Mouse (Mus musculus) MEL (cell line): ENCODE measurements at regions not wholly inside any gene's neighbourhood (a gene's known extent, or its start where the extent isn't known, plus 50 kb on each side); places are given as distances from the start of the nearest gene placed in this dataset.

Experiments used
- DNase-seq: peaks from one replicate; pipeline ENCODE4 v3.0.0; 2011; ENCODE audit warnings: low read depth, low spot score
- H3K27ac ChIP-seq: 2 replicates; pipeline ENCODE4 v1.5.1; 2012; ENCODE audit warnings: low read depth, mild to moderate bottlenecking, control low read depth, low read length, moderate library complexity; ENCODE audit not compliant: control insufficient read depth
- H3K27me3 ChIP-seq, 2 experiments: fragments of 150-350 bp in 1 of 2; sonication (generic) in 1 of 2; 2 replicates each; pipeline ENCODE4 v1.6.1; 2012; ENCODE audit warnings: low read length in 2 of 2, mild to moderate bottlenecking in 2 of 2, improper control_type of control experiment in 1 of 2, moderate library complexity in 1 of 2; ENCODE audit not compliant: insufficient read depth in 2 of 2, control insufficient read depth in 1 of 2
- H3K36me3 ChIP-seq, 2 experiments: 2 replicates each; pipeline ENCODE4 v1.6.1; 2012 to 2014; ENCODE audit warnings: low read length in 2 of 2, improper control_type of control experiment in 1 of 2, inconsistent platforms in 1 of 2, mild to moderate bottlenecking in 1 of 2; ENCODE audit not compliant: insufficient read depth in 2 of 2, control insufficient read depth in 1 of 2
- H3K4me1 ChIP-seq, 2 experiments: fragments of 150-350 bp in 1 of 2; sonication (generic) in 1 of 2; 2 replicates each; pipeline ENCODE4 v1.6.1; 2012; ENCODE audit warnings: low read length in 2 of 2, improper control_type of control experiment in 1 of 2, mild to moderate bottlenecking in 1 of 2; ENCODE audit not compliant: insufficient read depth in 2 of 2, control insufficient read depth in 1 of 2
- H3K4me3 ChIP-seq, 2 experiments: fragments of 150-350 bp in 1 of 2; sonication (generic) in 1 of 2; 2 replicates each; pipeline ENCODE4 v1.5.1; 2012; ENCODE audit warnings: low read depth in 2 of 2, low read length in 2 of 2, mild to moderate bottlenecking in 2 of 2, moderate library complexity in 2 of 2, control low read depth in 1 of 2, improper control_type of control experiment in 1 of 2; ENCODE audit not compliant: control insufficient read depth in 1 of 2, insufficient read depth in 1 of 2
- H3K79me2 ChIP-seq: 2 replicates; pipeline ENCODE4 v1.6.1; 2012; ENCODE audit warnings: mild to moderate bottlenecking, low read length, moderate library complexity; ENCODE audit not compliant: control insufficient read depth, poor library complexity, insufficient read depth
- H3K9ac ChIP-seq: 2 replicates; pipeline ENCODE4 v1.6.1; 2012; ENCODE audit warnings: low read depth, mild to moderate bottlenecking, control low read depth, low read length, moderate library complexity; ENCODE audit not compliant: control insufficient read depth, poor library complexity, severe bottlenecking
- H3K9me3 ChIP-seq: fragments of 150-350 bp; sonication (generic); replicated peaks from 2 replicates; pipeline ENCODE4 v1.6.1; 2012; ENCODE audit warnings: mild to moderate bottlenecking, low read length, improper control_type of control experiment, moderate library complexity; ENCODE audit not compliant: insufficient read depth
- CHD2 ChIP-seq: IDR thresholded peaks from 2 replicates; pipeline ENCODE4 v1.6.1; 2011; ENCODE audit warnings: low read length, improper control_type of control experiment
- CTCF ChIP-seq, 3 experiments: IDR thresholded peaks in 2 of 3; conservative IDR thresholded peaks in 1 of 3; 2 replicates each; pipeline ENCODE4 v1.5.1; 2011 to 2012; ENCODE audit warnings: low read length in 3 of 3, low read depth in 2 of 3, mild to moderate bottlenecking in 2 of 3, improper control_type of control experiment in 1 of 3, inconsistent platforms in 1 of 3, mixed read lengths in 1 of 3, moderate library complexity in 1 of 3; ENCODE audit not compliant: control insufficient read depth in 1 of 3, insufficient read depth in 1 of 3, poor library complexity in 1 of 3, severe bottlenecking in 1 of 3
- E2F4 ChIP-seq: IDR thresholded peaks from 2 replicates; pipeline ENCODE4 v1.6.1; 2011; ENCODE audit warnings: low read depth, low read length, improper control_type of control experiment, borderline replicate concordance
- EP300 ChIP-seq, 2 experiments: IDR thresholded peaks; 2 replicates each; pipeline ENCODE4 v1.6.1; 2011; ENCODE audit warnings: improper control_type of control experiment in 2 of 2, low read length in 2 of 2, low read depth in 1 of 2, mild to moderate bottlenecking in 1 of 2
- HCFC1 ChIP-seq: IDR thresholded peaks from 2 replicates; pipeline ENCODE4 v1.6.1; 2012; ENCODE audit warnings: low read depth, mild to moderate bottlenecking, inconsistent platforms, low read length, improper control_type of control experiment, moderate library complexity
- JUND ChIP-seq: IDR thresholded peaks from 2 replicates; pipeline ENCODE4 v1.6.1; 2011; ENCODE audit warnings: low read depth, mild to moderate bottlenecking, improper control_type of control experiment, low read length
- MAZ ChIP-seq: IDR thresholded peaks from 2 replicates; pipeline ENCODE4 v1.6.1; 2012; ENCODE audit warnings: low read depth, mild to moderate bottlenecking, inconsistent platforms, low read length, improper control_type of control experiment
- MEF2A ChIP-seq: IDR thresholded peaks from 2 replicates; pipeline ENCODE4 v1.6.1; 2014; ENCODE audit warnings: low read depth, mild to moderate bottlenecking, inconsistent platforms, low read length, improper control_type of control experiment; ENCODE audit not compliant: poor library complexity, insufficient replicate concordance, severe bottlenecking; ENCODE audit errors: extremely low read depth
- MXI1 ChIP-seq: IDR thresholded peaks from 2 replicates; pipeline ENCODE4 v1.6.1; 2011; ENCODE audit warnings: mild to moderate bottlenecking, low read depth, low read length, improper control_type of control experiment
- MYB ChIP-seq: IDR thresholded peaks from 2 replicates; pipeline ENCODE4 v1.6.1; 2011; ENCODE audit warnings: mild to moderate bottlenecking, low read depth, low read length, improper control_type of control experiment
- MYC ChIP-seq: IDR thresholded peaks from 2 replicates; pipeline ENCODE4 v1.6.1; 2011; ENCODE audit warnings: low read depth, mild to moderate bottlenecking, low read length, improper control_type of control experiment, moderate library complexity
- NELFE ChIP-seq: IDR thresholded peaks from 2 replicates; pipeline ENCODE4 v1.6.1; 2011; ENCODE audit warnings: low read depth, low read length, improper control_type of control experiment
- NRF1 ChIP-seq: IDR thresholded peaks from 2 replicates; pipeline ENCODE4 v1.6.1; 2014; ENCODE audit warnings: low read depth, mild to moderate bottlenecking, inconsistent platforms, low read length, improper control_type of control experiment, moderate library complexity; ENCODE audit not compliant: poor library complexity, insufficient read depth, severe bottlenecking
- POLR2AphosphoS2 ChIP-seq: IDR thresholded peaks from 2 replicates; pipeline ENCODE4 v1.6.1; 2011; ENCODE audit warnings: low read length, improper control_type of control experiment
- POLR2AphosphoS5 ChIP-seq: IDR thresholded peaks from 2 replicates; pipeline ENCODE4 v1.6.1; 2012; ENCODE audit warnings: low read depth, borderline replicate concordance, mild to moderate bottlenecking, inconsistent platforms, low read length, moderate library complexity, mixed read lengths
- RCOR1 ChIP-seq: IDR thresholded peaks from 2 replicates; pipeline ENCODE4 v1.6.1; 2012; ENCODE audit warnings: low read depth, mild to moderate bottlenecking, inconsistent platforms, low read length, improper control_type of control experiment
- SIN3A ChIP-seq: IDR thresholded peaks from 2 replicates; pipeline ENCODE4 v1.6.1; 2012; ENCODE audit warnings: low read length, improper control_type of control experiment, inconsistent platforms
- SMC3 ChIP-seq: IDR thresholded peaks from 2 replicates; pipeline ENCODE4 v1.6.1; 2011; ENCODE audit warnings: low read depth, low read length, improper control_type of control experiment
- TBP ChIP-seq: IDR thresholded peaks from 2 replicates; pipeline ENCODE4 v1.8.0; 2011; ENCODE audit warnings: low read depth, low read length, improper control_type of control experiment
- UBTF ChIP-seq: IDR thresholded peaks from 2 replicates; pipeline ENCODE4 v1.6.1; 2012; ENCODE audit warnings: low read depth, mild to moderate bottlenecking, inconsistent platforms, low read length, improper control_type of control experiment, moderate library complexity, borderline replicate concordance; ENCODE audit not compliant: insufficient read depth
- USF1 ChIP-seq: IDR thresholded peaks from 2 replicates; pipeline ENCODE4 v1.6.1; 2014; ENCODE audit warnings: low read depth, mild to moderate bottlenecking, inconsistent platforms, low read length, improper control_type of control experiment, moderate library complexity
- USF2 ChIP-seq, 2 experiments: IDR thresholded peaks; 2 replicates each; pipeline ENCODE4 v1.6.1; 2011 to 2012; ENCODE audit warnings: improper control_type of control experiment in 2 of 2, low read length in 2 of 2, borderline replicate concordance in 1 of 2, inconsistent platforms in 1 of 2, low read depth in 1 of 2, mild to moderate bottlenecking in 1 of 2; ENCODE audit not compliant: insufficient read depth in 1 of 2
- ZC3H11A ChIP-seq: IDR thresholded peaks from 2 replicates; pipeline ENCODE4 v1.6.1; 2012; ENCODE audit warnings: low read depth, mild to moderate bottlenecking, inconsistent platforms, low read length, improper control_type of control experiment
- ZKSCAN1 ChIP-seq: IDR thresholded peaks from 2 replicates; pipeline ENCODE4 v1.6.1; 2012; ENCODE audit warnings: low read depth, mild to moderate bottlenecking, inconsistent platforms, low read length, improper control_type of control experiment, moderate library complexity

GRCm38 (mm10) chr5:74829003-74829402, 126.3 kb upstream of the Lnx1 start:
- Histone ChIP-seq H3K36me3 (no peaks in the 10 kb centered on the region), H3K9ac (no peak overlapping the region), H3K27ac (no peak overlapping the region), H3K4me3 (no peak overlapping the region), H3K9me3 (no peaks in the 10 kb centered on the region), H3K79me2 (no peaks in the 10 kb centered on the region), H3K4me1 (no peaks in the 10 kb centered on the region), H3K27me3 (peaks cover 0 to 3% of the 10 kb centered on the region in 2 experiments; a peak in 1 of 4 replicates)
- no peak for DNase-seq
- TF ChIP-seq E2F4, result no peak
- TF ChIP-seq CHD2, result no peak
- no peak for TF ChIP-seq USF2 (IDR thresholded peaks at IDR 0.05; ENCODE audit: borderline replicate concordance in 1 of 2, insufficient read depth in 1 of 2, low read depth in 1 of 2, low read length in 2 of 2)
- TF ChIP-seq SIN3A, result no peak
- TF ChIP-seq TBP, result no peak
- TF ChIP-seq ZC3H11A, result no peak

GRCm38 (mm10) chr5:74827944-74828343, 125.2 kb upstream of the Lnx1 start:
- Histone ChIP-seq H3K4me1 (no peaks in the 10 kb centered on the region), H3K9me3 (no peaks in the 10 kb centered on the region), H3K9ac (no peak overlapping the region), H3K27me3 (peaks cover 0 to 3% of the 10 kb centered on the region in 2 experiments; a peak in 2 of 4 replicates), H3K27ac (no peak overlapping the region), H3K79me2 (no peaks in the 10 kb centered on the region), H3K4me3 (no peak overlapping the region), H3K36me3 (no peaks in the 10 kb centered on the region)
- DNase-seq, result no peak
- TF ChIP-seq MXI1 (no peak), CTCF (IDR thresholded peaks at IDR 0.05 in 2 of 3, conservative IDR thresholded peaks at IDR 0.05 in 1 of 3; ENCODE audit: control insufficient read depth in 1 of 3, insufficient read depth in 1 of 3, low read depth in 2 of 3, low read length in 3 of 3, poor library complexity in 1 of 3, severe bottlenecking in 1 of 3) (no peak), ZKSCAN1 (no peak), MEF2A (no peak), MYB (no peak), E2F4 (no peak), RCOR1 (no peak), NELFE (no peak), TBP (no peak), MYC (no peak), POLR2AphosphoS5 (no peak), SMC3 (no peak), HCFC1 (no peak), UBTF (no peak), NRF1 (no peak), MAZ (no peak), JUND (no peak), EP300 (IDR thresholded peaks at IDR 0.05; ENCODE audit: low read depth in 1 of 2, low read length in 2 of 2) (no peak), USF1 (no peak), POLR2AphosphoS2 (no peak)
